Mouse (Mus musculus): ENCODE results near the gene Arhgap9.
"Not testable (repeated sequence)": the region's sequence is repeated elsewhere in the genome, so short reads cannot be mapped to it uniquely, and the experiment has no call there.

The Arhgap9 gene

DNA sequence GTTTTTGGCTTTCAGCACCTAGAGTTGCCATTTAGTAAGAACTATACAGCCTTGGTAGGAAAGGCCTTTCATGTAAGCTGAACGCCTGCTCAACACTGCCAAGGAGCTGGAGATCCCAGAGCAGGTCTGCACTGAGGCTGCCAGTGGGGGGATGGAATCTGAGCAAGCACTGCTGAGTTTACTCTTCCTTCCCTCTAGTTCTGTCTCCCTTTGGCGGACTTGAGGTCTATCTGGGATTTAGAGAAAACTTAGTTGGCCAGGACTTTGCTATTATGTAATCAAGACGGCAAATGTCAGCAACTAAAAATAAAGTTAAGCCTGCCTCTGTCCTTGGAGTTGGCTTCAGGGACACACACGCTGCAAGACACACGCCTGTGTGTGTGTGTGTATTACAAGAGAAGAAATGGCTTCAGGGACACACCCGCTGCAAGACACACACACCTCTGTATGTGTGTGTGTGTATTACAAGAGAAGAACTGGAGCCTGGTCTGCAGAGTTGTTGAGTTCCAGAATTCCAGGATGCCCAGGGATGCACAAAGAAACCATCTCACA, 28.7 kb upstream of the Arhgap9 start:
- no peak for DNase-seq (ENCODE audit: low spot score)

DNA sequence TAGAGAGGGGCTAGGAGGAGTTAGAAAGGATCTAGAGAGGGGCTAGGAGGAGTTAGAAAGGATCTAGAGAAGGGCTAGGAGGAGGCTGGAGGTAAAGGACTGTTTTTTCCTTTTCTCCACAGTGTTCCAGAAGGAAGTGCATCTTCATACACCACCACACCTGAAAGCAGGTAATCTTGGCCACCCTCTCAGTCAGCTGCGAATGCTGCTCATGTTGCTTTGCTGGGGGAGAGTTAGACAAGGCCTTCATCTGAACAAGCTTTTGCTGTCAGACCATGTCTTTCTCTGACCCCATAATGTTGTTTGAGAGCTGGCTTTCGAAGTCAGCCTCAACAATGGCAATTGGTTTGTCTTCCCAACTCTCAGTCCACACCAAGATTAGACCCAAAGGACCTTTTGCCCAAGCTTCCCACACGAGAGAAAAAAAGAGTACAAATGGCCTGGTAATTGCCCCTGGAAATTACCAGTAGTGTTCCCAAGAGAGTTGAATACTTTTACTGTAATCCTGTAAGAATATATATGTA, 28.1 kb upstream of the Arhgap9 start:
- no peak for DNase-seq (ENCODE audit: low spot score)

DNA sequence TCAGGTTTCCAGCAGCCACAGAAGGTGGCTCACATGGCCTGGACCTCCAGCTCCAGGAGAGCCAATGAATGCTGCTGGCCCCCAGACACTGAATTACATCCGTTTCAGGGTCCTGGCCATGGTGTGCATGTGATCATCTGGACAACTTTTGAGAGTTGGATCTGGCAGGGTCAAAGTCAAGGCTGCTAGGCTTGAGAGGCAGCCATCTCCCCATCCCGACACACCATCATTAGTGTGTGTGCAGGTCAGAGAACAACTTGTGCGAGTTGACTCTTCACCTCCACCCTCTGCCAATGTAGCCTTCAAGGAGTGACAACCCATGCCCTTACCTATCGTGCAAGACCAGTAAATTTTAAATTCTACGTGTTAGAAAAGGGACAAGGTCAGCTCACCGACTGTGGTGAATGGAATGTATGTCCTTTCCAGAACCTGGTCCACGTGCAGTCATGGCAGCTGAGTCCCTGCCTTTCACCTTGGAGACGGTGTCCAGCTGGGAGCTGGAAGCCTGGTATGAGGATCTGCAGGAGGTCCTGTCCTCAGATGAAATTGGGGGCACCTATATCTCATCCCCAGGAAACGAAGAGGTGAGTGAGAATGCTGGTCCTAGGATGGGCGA, 26.8 kb upstream of the Arhgap9 start:
- DNase-seq (ENCODE audit: low spot score): no peak

- DNase-seq (ENCODE audit: low spot score): no peak
Observed at GRCm38 (mm10) chr10:127295986-127296794, 25.6 kb upstream of the Arhgap9 start.

GRCm38 (mm10) chr10:127297015-127297871, 24.5 kb upstream of the Arhgap9 start:
- no peak for DNase-seq (ENCODE audit: low spot score)

GRCm38 (mm10) chr10:127300361-127300760, 21.4 kb upstream of the Arhgap9 start:
- DNase-seq (ENCODE audit: low spot score): no peak

GRCm38 (mm10) chr10:127303136-127303535, 18.6 kb upstream of the Arhgap9 start:
- DNase-seq (ENCODE audit: low spot score): no peak

DNA sequence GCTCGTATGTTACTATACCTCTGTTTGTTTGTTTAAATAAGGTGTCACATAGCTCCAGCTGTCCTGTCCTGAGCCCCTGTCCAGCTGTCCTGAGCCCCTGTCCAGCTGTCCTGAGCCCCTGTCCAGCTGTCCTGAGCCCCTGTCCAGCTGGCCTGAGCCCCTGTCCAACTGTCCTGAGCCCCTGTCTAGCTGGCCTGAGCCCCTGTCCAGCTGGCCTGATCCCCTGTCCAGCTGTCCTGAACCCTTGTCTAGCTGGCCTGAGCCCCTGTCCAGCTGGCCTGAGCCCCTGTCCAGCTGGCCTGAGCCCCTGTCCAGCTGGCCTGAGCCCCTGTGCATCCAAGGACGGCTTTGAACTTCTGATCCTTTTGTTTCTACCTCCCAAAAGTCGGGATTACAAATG, 12.6 kb upstream of the Arhgap9 start:
- not testable (repeated sequence) for DNase-seq (ENCODE audit: low spot score)

- no peak for DNase-seq (ENCODE audit: low spot score)
Observed at GRCm38 (mm10) chr10:127310523-127311475, 11.0 kb upstream of the Arhgap9 start.

- peak; percentile 96 for DNase-seq (ENCODE audit: low spot score)
Observed at GRCm38 (mm10) chr10:127311476-127312355, 10.0 kb upstream of the Arhgap9 start, which contains the start of gene Mars. Gene Mars, minus strand, starts transcription at chr10:127311786.

DNA sequence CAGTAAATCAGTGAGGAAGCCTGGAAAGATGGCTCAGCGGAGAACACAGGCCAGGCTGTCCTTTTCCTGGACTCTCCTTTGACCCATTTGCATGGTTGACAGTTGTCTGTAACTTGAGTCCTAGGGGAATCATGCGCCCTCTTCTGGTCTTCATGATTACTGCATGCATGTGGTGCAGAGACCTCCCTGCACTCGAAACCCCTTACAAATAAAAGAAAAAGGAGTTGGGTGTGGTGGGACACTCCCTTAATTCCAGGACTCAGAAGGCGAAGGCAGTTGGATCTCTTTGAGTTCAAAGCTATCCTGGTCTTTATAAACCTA, 9.4 kb upstream of the Arhgap9 start:
- peak; percentile 87 for DNase-seq (ENCODE audit: low spot score)

DNA sequence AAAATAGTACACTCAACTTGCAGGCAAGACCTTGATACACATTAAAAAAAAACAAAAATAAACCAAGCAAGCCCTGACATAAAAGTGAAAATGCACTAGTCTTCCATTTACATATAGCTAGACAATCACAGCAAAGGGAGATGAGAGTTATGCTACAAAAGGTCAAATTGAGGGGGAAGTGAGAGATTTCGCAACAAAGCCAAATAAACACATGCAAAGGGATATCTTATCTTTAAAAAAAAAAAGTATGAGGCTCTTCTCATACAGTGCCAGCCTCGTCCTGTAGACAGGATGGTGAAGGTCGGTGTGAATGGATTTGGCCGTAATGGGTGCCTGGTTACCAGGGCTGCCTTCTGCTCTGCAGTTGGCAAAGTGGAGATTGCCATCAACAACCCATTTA, 8.9 kb upstream of the Arhgap9 start:
- DNase-seq (ENCODE audit: low spot score): no peak

GRCm38 (mm10) chr10:127313516-127313915, 8.2 kb upstream of the Arhgap9 start:
- not testable (repeated sequence) for DNase-seq (ENCODE audit: low spot score)

DNA sequence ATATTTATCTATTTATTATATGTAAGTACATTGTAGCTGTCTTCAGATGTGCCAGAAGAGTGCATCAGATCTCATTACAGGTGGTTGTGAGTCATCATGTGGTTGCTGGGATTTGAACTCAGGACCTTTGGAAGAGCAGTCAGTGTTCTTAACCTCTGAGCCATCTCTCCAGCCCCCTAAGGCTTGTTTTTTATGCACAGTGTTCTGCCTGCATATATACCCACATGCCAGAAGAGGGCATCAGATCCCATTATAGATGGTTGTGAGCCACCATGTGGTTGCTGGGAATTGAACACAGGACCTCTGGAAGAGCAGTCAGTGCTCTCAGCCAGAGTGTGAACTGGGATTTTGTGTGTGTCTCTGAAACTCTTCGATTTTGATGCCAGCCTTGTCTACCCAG, 6.8 kb upstream of the Arhgap9 start:
- not testable (repeated sequence) for DNase-seq (ENCODE audit: low spot score)

GRCm38 (mm10) chr10:127317277-127317676, 4.5 kb upstream of the Arhgap9 start:
- DNase-seq (ENCODE audit: low spot score): no peak

DNA sequence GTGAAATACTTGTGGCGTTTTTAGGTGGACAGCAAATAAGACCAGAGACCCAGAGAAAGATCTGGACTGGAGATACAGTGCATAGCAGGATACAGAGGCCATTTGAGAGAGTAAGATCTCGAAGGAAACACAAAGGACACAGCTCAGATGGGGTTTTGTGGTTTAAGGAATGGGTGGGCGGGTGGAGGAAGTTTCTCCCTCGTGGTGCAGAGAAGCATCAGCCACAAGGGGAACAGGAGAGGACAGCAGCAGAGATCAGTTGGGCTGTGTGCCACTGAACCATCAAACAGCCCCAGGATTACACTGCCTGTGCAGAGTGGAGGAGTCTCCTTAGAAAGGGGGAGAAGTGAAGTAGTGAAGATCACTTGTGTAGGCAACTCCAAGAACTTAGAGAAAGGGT, 3.8 kb upstream of the Arhgap9 start:
- no peak for DNase-seq (ENCODE audit: low spot score)

DNA sequence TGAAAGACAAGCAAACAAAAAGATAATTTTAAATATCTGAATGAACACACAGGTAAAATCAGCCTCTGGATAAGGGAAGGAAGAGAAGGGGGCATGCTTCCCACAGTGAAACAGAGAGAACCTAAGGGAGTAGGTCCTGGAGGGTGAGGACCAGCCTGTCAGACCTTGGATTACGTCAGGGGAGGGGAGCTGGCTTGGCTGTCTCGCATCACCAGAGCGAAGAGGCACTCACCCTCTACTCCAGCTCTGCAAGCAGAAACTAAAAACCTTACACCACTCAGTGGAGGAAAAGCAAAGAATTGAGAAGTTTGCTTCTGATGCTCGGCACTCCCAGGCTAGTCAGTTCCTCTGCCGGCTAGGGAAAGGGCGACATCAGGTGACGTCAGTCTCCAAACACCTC, 1.8 kb upstream of the Arhgap9 start:
- no peak for DNase-seq (ENCODE audit: low spot score)

DNA sequence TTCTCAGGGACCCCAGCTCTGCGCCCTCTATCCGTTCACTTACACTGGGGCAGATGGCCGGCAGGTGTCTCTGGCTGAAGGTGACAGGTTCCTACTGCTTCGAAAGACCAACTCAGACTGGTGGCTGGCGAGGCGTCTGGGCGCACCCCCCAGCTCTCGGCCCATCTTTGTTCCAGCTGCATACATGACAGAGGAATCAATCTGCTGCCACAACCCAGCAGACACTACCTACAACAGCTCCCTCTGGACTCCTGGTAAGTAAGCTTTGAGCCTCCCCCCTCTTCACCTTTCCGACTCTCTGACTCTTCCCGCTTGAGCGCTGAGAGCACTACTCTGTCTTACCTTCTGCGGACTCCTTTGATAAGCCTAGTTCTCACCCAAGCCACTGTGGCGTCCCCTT, 414 bp downstream of the Arhgap9 start:
- DNase-seq (ENCODE audit: low spot score): no peak

DNA sequence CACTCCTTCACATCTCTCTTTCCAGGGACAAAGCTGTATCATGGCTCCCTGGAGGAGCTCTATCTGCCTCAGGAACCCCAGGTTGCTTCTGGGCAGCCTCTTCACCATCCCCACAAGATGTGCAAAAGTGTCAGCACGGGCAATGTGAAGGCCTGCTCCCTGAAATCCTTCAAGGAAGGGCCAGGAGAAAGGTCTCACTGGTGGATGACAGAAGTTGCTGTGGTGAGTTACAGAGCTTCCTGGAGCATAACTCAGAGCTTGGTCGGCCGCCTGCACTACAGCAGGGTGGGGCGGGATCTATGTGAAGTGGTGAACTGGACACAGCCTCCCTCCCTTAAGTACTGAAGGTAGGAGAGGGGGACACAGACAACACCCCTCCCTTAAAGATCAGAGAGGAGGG, 905 bp downstream of the Arhgap9 start:
- no peak for DNase-seq (ENCODE audit: low spot score)

Data from layer of hippocampus, adult 11-12 months (tissue).